Mouse (Mus musculus): ENCODE data around the gene Gm49321.

Gene Gm49321

GRCm38 (mm10) chr12:74014739-74015270, 77.4 kb downstream of the Gm49321 start:
- DNase-seq (ENCODE audit: inconsistent ontology term): no peak

DNA sequence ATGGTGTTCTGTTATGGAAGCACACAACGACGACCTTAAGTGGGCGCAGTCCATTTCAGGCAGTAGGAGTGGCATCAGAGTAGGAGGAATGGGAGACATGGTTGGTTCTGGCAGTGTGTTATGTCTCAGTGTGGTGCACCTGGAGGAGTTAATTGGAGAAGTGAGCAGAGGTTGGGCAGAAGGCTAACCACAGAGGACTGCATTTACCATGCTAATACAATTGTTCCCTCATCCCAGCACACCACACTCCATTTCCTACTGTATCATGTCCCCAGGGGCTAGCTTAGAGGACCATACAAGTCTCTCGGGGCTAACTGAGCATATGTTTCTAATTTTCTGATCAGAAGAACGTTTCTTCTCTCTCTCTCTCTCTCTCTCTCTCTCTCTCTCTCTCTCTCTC, 78.0 kb downstream of the Gm49321 start:
- DNase-seq (ENCODE audit: inconsistent ontology term): no peak
